Mouse (Mus musculus): Measurements from ENCODE around the gene Enpp3.

Gene Enpp3

DNA sequence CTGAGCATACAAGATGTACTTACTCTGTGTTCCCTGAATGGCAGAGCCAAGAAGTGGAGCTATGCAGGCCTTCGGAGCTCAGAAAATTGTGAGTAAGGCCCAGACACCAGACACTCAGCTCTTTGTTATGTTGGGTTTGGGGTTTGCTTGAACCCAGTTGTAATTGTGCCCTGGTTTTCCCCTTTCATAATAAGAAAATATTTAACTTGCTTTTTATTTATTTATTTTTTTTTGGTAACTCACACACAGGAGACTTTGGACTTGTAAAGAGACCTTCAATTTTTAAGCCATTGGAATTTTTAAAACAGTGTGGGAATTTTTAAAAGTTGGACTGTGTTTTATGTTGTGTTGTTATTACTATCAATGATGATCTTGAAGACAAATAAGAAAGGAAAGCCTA, at the start of gene Enpp3:
Enpp3 (minus strand) TSS at position 148 of the 400 bp plus-strand sequence.
- no peak for DNase-seq (ENCODE audit: low spot score in 2 of 2)

- no peak for DNase-seq (ENCODE audit: low spot score in 2 of 2)
Observed at GRCm38 (mm10) chr10:24888343-24888742, 45.7 kb upstream of the Enpp3 start.

GRCm38 (mm10) chr10:24886008-24886407, 43.4 kb upstream of the Enpp3 start:
- no peak for DNase-seq (ENCODE audit: low spot score in 2 of 2)

DNA sequence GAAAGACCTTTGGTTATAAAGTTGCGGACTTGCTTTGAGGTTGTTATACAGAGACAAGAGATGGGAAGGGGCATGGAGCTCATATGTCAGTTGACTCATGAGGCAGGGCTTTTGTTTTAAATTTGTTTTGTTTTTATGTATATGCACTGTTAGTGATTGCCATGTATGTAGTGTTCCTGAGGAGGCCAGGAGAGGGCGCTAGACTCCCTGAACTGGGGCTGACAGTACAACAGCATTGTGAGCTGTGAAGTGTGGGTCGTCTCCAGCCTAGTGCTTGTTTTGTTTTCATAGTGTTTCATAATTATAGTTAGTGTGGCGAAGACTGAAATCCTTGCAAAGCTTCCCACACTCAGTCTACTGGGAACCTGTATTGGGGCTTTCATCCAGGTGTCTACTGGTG, 31.0 kb upstream of the Enpp3 start:
- no peak for DNase-seq (ENCODE audit: low spot score in 2 of 2)

DNA sequence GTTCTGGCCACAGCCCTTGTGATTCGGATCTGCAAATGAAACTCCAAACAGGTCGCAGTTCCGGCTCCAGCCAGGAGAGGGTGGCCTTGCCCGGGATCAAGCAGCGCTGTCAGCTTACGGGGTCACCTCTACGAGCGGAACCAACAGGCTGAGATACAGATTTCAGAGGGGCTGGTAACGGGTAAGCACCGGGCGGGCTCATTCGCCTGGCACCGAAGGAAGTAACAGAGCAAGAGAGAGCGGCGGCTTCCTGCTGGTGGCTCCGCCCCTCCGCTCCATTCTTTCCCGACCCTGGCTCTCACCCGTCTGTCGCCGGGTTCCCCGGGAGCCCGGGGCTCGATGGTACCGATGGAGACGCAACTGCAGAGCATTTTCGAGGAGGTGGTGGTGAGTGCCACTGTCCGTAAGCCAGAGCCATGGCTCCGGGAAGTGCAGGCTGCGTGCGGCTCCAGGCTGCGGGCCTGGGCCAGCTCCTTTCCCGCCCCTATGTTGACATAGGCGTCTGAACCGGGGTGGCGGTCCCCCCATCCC, 27.2 kb upstream of the Enpp3 start, which contains the start of gene Med23:
Med23 (plus strand) TSS at position 227 of the 531 bp plus-strand sequence.
- DNase-seq (ENCODE audit: low spot score in 2 of 2): peak; percentile 96 to 98

GRCm38 (mm10) chr10:24864434-24864833, 21.8 kb upstream of the Enpp3 start:
- DNase-seq (ENCODE audit: low spot score in 2 of 2): no peak

GRCm38 (mm10) chr10:24863146-24863545, 20.5 kb upstream of the Enpp3 start:
- no peak for DNase-seq (ENCODE audit: low spot score in 2 of 2)

GRCm38 (mm10) chr10:24841998-24842397, 625 bp downstream of the Enpp3 start:
- DNase-seq (ENCODE audit: low spot score in 2 of 2): no peak

DNA sequence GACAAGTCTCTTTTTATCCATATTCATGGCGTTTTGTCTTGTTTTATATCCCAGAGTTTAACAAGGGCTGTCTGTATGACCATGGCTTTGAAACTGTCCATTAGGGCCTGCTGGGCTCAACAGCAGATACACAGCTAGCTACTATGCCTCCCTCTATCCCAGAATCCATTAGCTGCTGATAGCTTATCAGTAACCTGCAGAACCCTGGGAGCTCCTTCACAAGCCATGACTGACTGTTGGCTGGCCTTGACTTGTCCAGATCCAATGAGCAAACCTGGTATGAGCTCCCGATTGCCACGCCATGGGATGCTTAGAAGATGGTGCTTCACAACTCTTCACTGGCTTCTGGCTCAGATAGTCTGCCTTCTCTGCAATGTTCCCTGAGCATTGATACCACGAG, 1.8 kb downstream of the Enpp3 start:
- DNase-seq (ENCODE audit: low spot score in 2 of 2): no peak

- no peak for DNase-seq (ENCODE audit: low spot score in 2 of 2)
Observed at GRCm38 (mm10) chr10:24836366-24837038, 6.1 kb downstream of the Enpp3 start.

DNA sequence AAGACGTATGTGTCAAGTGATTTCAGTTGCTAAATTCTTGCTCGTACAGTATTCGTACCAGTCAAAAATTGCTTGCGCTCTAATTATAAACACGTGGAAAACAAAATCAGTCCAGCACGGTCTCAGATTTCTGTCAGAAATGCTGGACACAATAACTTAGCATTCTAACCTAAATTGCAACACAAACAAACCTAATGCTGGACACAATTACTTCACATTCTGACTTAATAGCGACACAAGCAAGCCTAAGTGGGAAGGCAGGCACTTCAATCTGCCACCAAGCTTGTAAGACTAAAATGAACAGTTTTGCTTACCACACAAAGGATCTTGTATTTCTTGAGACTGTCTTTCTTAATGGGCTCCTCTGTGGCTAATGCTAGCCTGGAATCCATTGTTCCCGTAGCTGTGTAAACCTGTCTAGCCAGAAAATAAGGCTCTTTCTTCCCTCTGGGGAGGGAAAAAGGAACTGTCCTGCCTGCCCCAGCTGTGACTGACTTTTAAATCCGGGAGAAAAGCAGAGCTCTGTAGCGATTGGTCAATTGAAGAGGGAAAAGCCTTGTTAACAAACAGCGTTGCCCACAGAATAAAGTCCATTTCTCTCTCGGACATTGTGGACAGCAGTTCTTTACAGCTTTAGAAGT, 6.8 kb downstream of the Enpp3 start:
- DNase-seq (ENCODE audit: low spot score in 2 of 2): no peak

DNA sequence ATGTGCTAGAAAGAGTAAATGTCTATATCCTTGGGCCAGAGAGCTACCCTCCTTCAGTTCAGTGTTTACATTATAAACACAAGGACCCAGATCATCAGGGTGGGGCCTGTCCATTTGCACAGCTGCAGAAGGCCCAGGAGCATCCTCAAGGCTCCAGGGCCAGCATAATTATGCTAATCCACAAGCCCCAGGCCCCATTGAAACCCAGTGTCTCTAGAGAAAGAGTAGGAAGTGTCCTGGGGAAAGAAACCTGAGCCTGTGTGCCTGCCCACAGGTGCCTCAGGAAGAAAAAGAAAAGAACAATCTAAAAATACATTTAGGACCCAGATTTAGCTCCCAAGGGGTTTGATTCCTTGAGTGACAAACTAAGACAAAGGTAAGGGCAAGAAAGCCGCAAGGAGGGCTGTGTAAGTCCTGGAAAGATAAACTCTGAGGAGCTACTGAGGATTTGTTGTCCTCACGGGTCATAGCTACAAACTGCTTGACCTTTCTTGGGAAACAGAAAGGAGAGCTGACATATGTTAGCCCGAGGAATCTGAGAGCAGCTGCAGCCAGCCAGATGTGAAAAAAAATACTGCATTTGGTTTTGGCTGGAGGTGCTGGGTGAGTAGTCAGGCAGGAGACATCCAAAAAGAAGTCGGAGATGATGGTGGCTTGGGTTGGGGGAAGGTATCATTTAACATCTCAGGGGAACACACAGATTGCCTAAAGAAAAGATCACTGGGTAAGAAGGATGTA, 7.8 kb downstream of the Enpp3 start:
- DNase-seq (ENCODE audit: low spot score in 2 of 2): no peak

DNA sequence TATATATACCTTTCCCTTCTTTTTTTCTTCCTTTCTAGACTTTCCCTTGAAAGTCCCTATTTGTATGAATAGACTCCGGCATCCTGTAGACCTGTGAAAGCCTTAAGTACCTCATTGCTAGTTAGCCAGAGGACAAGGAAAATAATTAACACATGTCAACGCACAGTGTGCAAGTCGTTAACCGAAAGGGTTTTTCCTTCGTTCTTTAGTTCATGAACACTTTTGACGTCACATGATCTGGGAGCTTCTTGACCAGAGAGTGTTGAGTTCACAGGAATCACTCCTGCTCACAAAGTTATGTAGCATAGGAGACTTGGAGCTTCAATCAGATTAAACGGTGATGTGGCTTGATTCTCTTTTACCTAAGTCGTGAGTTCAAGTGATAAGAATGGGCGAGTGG, 10.3 kb downstream of the Enpp3 start:
- DNase-seq (ENCODE audit: low spot score in 2 of 2): no peak

GRCm38 (mm10) chr10:24831377-24832095, 11.1 kb downstream of the Enpp3 start:
- no peak for DNase-seq (ENCODE audit: low spot score in 2 of 2)

DNA sequence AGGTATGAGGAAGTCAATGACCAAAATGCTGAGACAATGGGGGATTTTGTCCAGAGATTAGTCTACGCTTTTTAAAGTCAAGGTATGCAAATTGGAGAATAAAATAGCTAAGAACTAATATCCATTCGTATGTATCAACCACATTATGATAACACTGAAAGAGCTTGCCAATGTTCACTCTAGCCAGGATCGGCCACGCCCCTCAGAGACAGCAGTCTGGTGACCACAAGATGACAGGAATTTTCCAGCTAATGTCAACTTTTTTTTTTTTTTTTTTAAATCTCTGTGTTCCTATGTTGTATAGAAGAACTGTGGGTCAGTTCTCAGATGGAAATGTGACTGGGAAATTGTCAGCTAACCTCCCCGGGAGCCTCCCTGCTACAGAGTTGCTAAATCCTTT, 12.2 kb downstream of the Enpp3 start:
- no peak for DNase-seq (ENCODE audit: low spot score in 2 of 2)

DNA sequence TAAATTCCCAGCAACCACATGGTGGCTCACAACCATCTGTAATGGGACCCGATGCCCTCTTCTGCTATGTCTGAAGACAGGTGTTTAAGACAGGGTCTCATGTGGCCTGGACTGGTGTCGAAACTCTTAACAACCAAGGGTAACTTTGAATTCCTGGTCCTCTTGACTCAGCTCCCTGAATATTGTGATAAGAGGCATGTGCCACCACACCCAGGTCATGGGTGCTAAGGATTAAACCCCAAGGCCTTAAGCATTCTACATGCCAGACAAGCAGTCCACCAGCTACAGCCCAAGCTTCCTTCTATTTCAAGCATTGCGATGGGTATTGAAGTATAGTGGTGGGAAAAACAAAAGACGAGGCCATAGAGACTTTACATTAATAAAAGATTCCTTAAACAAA, 14.5 kb downstream of the Enpp3 start:
- no peak for DNase-seq (ENCODE audit: low spot score in 2 of 2)

- DNase-seq (ENCODE audit: low spot score in 2 of 2): no peak
Observed at GRCm38 (mm10) chr10:24826130-24826529, 16.5 kb downstream of the Enpp3 start.

DNA sequence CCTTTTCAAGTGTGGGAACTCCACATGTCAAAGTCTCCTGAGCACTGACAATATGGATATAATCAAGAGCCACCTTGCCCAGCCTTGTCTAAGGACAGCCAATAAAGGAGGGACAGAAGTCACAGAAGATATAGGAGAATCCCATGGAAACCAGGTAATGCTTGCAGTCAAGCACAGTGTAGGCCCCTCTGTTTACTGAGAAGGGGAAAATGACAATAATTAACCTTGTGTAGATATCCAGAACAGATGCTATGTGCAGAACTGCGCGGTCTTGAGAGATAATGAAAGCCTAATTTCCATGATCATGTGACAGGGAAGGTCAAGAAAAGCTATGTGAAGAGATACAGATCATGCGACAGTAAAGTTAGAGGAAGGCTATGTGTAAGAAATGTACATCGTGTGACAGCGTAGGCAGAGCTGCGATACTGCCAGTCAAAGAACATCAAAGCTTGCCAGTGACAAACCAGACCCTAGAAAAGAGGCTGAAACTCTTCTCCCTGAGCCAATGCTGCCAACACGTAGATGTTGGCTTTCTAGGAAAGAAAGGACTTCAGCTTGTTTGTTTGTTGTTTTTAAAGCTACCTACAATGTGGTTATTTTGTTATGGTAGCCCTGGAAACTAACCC, 17.1 kb downstream of the Enpp3 start:
- DNase-seq (ENCODE audit: low spot score in 2 of 2): no peak

DNA sequence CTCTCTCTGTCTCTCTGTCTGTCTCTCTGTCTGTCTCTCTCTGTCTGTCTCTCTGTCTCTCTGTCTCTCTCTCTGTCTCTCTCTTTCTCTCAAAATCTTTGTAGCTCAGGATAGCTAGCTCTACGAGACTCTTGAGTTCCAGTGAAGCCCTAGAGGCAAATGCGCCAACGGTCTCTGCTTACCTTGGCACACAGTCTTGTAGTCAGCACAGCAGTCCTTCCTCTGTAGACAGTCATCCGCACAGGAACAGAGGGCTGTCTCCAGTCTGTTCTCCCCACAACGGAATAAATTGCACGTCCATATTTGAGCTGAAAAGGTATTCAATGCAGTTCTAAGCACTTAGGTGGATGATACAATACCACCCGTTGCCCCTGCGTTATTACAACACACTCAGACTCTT, 18.0 kb downstream of the Enpp3 start:
- no peak for DNase-seq (ENCODE audit: low spot score in 2 of 2)

DNA sequence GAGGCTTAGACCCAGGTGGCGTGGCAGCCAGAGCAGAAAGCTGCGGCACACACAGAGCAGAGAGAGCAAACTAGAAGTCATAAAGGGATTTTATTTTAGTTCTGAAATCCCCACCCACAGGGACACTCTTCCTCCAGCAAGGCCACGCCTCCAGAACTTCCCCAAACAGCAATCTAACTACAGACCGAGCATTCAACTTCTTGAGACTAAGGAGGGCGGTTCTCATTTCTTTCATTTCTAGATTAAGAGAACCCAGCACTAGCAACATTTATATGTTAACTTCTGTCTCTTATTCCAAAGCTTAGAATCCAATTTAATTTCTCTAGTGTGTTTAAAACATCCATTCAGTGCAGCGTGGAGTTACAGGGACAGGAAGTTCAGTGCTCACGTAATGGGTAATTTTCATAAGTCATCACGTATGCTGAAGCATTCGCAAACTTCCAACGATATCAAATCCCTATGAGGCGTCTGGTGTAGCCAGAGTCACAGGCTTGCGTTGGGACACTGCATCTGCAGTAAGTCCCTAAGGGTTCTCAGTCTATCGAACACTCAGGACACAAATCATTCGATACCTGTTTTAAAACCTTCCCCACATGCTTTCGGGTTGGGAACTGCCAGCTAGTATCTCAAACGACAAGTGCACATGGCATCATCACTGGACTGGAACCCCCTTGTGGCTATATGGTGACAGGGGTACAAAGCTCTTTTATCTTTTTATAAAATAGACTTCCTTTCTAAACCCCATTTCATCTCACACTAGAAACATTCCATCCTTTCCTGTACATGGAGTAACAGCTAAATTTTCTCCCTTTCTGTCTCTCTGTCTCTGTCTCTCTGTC, 18.7 kb downstream of the Enpp3 start:
- DNase-seq (ENCODE audit: low spot score in 2 of 2): no peak

DNA sequence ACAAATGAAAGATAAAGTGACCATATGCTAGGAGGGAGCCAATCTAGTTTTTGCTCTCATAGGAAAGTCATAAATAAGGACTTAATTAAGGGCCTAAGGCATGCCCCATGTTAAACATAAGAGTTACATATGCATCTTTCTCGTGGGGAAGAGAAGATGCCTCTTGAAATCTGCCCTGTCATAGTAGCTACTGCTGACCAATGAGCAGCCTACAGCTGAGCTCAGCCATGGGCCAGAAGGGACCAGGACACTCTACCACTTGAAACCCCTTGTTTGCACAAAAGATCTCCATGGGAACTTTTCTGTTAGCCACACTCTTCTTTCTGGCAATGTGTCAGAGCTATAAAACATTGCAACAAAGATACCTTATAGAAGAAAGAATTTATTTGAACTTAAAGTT, 19.4 kb downstream of the Enpp3 start:
- no peak for DNase-seq (ENCODE audit: low spot score in 2 of 2)
